Mouse (Mus musculus) gastrocnemius, postnatal 10 days (tissue): ENCODE measurements around the gene Itpr1. TPM values are rescaled to one million over a fixed set of nuclear protein-coding genes. Genes with fewer than 3 reads are reported as not detected.

Experiments used
- DNase-seq: peaks from one replicate; pipeline ENCODE4 v3.0.0; 2021; ENCODE audit warnings: mixed read lengths
- long read RNA-seq, 2 experiments: library from polyadenylated mRNA; stranded (forward); transcript quantifications; one replicate each; pipeline ENCODE4 v2.0.0; 2021
- total RNA-seq, 2 experiments: library from RNA; stranded (reverse); gene quantifications; 2 replicates each; pipeline ENCODE4 v1.2.3; 2021

Itpr1 gene
- 10 to 100 TPM; 19.7 to 30.6 TPM for total RNA-seq
- long read RNA-seq, experiment 1, partial matches to known transcripts: 4 of 9 reads
- long read RNA-seq, experiment 1, other reads (novel, unspliced or antisense): 5 of 9 reads
- long read RNA-seq, experiment 2, partial matches to known transcripts: 4 of 9 reads
- long read RNA-seq, experiment 2, other reads (novel, unspliced or antisense): 5 of 9 reads

DNA sequence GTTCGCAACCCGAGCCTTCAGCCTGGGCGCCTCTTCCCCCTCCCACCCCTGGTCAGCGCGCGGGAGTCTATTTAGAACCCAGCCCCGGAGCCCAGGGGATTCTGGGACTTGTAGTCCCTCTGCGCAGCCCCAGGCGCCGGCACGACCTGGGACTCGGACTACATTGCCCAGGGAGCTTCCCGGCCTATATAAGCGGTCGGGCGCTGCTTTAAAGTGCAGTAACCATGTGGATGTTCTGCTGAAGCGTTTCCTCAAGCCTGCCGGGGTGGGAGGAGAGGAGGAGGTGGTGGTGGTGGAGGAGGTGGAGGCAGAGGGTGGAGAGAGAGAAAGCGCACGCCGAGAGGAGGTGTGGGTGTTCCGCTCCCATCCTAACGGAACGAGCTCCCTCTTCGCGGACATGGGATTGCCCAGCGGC, at the start of gene Itpr1:
Gene Itpr1 (plus strand): TSS at position 216 of the 415 bp plus-strand sequence.
- peak; percentile 93 for DNase-seq

DNA sequence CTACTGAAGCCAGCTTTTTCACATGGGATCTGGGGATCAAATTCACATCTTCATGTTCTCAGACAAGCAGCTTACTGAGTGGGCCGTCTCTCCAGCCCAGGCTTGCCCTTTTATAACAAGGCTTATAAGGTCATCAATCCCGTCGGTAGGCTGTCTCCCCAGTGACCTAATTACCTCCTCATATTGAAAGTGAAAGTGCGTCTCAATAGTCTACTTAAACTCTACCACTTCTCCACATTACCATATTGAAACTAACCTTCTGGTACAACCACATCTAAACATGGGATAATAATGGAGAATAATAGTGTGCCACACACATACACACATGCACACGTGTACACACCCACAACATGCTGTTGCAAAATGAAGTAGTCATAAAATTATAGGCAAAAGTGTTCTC, 48.0 kb upstream of the Itpr1 start:
- no peak for DNase-seq

DNA sequence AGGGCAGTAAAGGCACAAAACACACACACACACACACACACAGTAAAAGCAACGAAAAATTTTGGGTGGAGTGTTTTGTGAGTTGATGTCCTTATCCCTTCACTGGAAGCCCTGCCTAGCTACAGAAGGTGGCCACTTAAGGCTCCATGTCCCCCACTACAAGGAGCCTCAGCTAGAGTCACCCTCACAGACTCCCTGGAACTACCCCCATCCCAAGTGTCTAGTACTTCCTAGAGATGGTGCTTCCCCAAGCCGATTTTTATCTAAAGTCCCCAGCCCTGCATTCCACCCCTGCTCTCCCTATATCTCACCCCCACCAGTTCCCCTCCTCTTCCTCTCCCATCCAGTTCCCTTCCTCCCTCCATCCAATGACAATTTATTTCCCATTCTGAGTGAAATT, 47.3 kb upstream of the Itpr1 start:
- no peak for DNase-seq

DNA sequence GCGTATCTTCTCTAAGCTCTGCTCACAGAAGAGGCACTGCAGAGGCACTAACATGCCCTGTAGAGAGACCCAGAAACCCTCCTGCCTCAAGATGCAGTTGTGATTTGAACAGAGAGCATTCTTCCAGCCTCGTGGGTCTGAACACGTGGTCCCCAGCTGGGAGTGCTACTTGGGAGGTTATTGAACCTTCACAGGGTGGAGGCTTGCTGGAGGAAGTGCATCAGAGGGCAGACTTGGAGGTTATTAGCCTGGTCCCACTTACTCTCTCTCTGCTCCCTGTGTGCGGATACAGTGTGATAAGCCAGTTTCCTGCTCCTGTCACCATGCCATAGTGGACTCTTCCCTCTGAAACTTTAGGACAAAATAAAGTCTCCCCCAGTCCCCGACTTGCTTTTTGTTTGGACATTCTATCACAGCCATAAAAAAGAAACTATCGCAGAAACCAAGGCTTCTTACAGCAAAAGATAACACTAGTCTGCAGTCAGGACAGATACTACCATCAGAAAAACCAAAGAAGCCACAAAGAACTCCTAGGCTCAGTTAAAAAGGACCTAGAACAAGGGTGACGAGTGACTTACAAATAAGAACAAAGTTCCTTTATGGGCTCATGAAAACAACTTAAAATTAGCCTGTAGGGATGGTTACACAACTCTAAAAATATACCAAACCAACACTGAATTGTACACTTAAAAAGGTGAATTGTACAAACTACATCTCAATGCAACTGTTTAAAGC, 44.8 kb upstream of the Itpr1 start:
- DNase-seq: no peak

GRCm38 (mm10) chr6:108168723-108169122, 44.2 kb upstream of the Itpr1 start:
- no peak for DNase-seq

DNA sequence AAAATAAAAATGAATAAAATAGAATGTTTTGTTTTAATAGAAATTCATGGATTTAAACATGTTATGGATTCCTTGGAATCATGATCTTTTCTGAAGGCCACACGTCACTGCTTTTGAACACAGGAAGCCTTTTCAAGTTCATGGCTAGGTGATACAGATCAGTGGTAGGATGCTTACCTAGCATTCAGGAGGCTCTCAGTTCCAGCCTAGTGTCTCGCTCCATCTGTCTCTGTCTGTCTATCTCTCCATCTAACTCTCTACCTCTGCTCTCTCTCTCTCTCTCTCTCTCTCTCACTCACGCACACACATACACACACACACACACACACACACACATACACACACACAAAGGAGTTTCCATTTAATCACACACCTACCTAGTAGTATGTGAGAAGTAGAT, 43.4 kb upstream of the Itpr1 start:
- no peak for DNase-seq

- DNase-seq: no peak
Measured at GRCm38 (mm10) chr6:108172219-108172618, 40.7 kb upstream of the Itpr1 start.

DNA sequence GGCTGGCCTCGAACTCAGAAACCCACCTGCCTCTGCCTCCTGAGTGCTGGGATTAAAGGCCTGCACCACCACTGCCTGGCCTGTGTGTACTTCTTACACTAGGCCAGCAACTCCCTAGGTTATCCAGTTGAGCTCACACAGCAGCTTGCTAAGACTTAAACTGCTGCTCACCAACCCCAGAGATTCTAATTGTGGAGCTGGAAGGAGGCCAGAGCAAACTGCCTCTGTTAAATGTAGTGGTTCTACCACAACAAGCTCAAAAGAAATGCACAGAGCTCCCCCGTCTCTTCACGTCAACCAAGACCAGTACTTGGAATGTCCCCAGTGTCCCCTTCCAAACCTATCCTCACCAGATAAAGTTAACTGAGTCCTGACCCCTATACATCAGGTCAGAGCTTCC, 38.7 kb upstream of the Itpr1 start:
- DNase-seq: no peak

DNA sequence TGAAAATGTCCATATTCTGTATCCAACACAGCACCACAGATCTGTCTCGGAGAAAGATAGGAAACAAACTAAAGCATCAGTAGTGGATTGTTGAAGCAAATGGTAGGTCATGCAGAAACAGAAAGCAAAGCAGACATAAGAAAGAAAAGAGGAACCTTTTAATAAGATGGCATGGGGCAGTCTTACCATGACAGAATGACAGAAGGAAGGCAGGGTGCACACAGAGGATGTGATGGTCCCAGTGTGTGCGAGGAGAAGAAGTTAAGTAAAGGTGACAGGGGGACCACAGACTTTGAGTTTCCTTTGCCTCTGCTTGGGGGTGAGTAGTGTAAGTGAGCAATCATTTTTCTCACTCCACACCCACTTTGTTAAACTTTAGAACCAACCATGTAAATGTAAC, 33.8 kb upstream of the Itpr1 start:
- DNase-seq: no peak

- DNase-seq: peak; percentile 92
Measured at GRCm38 (mm10) chr6:108184847-108185684, 27.8 kb upstream of the Itpr1 start, which contains the start of gene Sumf1. Sumf1 (minus strand) TSS chr6:108185582.

DNA sequence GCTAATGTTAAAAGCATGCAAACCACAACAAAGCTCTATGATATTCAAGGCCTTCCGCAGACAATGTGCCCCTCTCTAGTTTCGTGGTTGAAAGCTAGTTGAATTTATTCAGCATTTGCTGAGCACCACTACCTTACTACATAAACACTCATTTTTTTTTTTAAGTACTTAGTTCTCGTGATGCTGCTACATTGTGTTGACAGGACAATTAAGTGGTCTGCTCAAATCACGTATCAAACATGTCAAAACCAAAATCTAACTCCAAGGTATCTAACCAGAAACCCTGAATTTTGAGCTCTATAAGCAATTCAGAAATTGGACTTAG, 27.2 kb upstream of the Itpr1 start:
- no peak for DNase-seq

- DNase-seq: no peak
Measured at GRCm38 (mm10) chr6:108190690-108191089, 22.2 kb upstream of the Itpr1 start.

DNA sequence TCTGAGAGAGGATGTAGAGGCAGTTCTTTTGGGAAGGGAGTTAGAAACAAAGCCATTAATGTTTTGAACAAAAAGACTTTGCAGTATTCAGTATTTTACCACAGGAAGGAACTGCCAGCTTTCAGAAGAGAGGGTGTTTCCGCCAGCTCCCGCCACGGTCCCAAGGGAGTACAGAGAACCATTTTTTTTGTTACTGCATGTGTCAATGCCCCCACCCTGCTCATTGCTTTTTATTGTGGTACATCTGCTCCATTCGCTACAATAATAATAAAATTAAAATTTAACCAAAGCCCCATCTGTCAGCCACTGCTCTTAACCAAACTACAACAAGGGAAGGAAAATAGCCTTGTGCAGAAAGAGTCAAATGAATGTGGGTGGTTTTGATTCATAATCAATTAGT, 20.3 kb upstream of the Itpr1 start:
- no peak for DNase-seq

- DNase-seq: no peak
Measured at GRCm38 (mm10) chr6:108196665-108197064, 16.2 kb upstream of the Itpr1 start.

- no peak for DNase-seq
Measured at GRCm38 (mm10) chr6:108197117-108197516, 15.8 kb upstream of the Itpr1 start.

GRCm38 (mm10) chr6:108198286-108198685, 14.6 kb upstream of the Itpr1 start:
- DNase-seq: no peak

GRCm38 (mm10) chr6:108204322-108204721, 8.6 kb upstream of the Itpr1 start:
- DNase-seq: no peak

- DNase-seq: no peak
Measured at GRCm38 (mm10) chr6:108206145-108206544, 6.8 kb upstream of the Itpr1 start.

DNA sequence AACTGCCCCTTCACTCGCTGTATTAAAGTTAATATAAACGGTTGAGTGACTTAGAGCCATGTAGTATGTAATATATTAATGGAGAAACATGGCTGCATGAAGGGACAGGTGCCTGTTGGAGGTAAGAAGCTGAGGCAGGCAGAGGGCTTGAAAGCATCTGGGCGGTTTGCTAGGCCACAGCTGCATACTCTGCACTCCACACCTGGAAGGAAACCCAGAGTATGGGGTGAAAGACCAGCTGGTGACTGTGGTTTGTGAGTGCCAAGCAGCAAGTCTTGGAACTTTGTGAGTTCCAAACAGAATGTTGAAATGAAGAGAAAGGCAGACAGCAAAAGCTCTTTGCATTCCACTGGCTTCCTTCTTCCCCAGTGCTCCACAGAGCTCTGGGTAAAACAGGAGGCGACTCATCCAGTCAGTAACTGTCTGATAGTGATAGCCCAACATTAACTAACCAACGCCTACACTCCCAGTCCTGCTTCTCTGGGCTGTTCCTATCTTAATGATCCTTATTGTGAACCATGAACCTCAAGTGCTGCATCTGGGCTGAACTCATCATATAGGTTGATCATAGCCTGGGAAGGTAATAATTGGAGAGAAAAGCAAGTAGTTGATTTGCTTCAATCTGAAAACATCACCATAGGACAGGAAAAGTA, 5.9 kb upstream of the Itpr1 start:
- no peak for DNase-seq

GRCm38 (mm10) chr6:108211896-108212880, 708 bp upstream of the Itpr1 start:
- no peak for DNase-seq

- no peak for DNase-seq
Measured at GRCm38 (mm10) chr6:108213481-108214293, 791 bp downstream of the Itpr1 start.
